ENCODE assay signal across 8 mouse cellular contexts in the genomic region with DNA sequence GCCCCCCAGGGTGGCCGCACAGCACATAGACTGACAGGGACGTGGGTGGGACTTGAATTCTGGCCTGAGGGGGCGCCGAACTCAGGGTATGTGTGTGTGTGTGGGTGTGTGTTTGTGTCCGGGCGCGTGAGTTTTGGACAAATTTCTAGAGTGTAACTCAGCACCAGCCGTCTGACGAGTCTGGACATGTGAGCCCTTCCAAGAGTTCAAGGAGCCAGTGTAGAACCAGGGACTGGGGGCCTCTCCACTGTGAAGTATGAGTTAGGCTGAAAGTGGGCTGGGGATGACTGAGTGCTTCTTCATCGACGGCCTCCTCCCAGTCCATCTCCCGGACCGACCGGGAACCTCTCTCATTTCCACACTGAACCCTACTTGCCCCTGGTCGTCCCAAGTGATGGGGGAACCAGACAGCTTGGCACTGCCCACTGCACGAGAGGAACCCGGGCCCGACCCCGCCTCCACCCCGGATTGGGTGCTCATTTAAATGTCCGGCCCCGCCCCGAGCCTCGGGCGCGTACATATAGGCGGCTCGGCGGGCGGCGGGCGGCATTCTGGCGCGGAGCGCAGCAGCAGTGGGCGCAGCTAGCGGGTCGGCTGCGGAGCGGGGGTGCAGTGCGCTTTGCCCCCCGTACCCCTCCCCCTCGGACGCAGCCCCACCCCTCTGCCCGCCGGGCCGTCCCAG. TPM values are rescaled to one million over a fixed set of nuclear protein-coding genes. Genes with fewer than 3 reads are reported as not detected.
DNase-seq lines count a peak whose midpoint lies in the region; ATAC-seq and TF ChIP-seq lines count a peak whose summit lies in the region.

A gene (plus strand): TSS at position 496 of the 682 bp plus-strand sequence.

- DNase-seq in Patski (ENCODE audit: low read depth, low spot score) = no peak
- DNase-seq in embryo, embryonic 10 days (ENCODE audit: low spot score) = peak; percentile 87
- DNase-seq in gastrocnemius, postnatal 14 days = peak; percentile 87
- peak; percentile 90 for DNase-seq in induced T-regulatory cell, adult 2 months (ENCODE audit: low read depth)
- DNase-seq in left cerebral cortex, adult 2 months (ENCODE audit: extremely low spot score in 1 of 2, low spot score in 2 of 2) = peak; percentile 63 to 79
- peak; percentile 56 for DNase-seq in right cerebral cortex, adult 18-20 months
- DNase-seq in urinary bladder, postnatal 10 days (ENCODE audit: low spot score) = peak; percentile 69

- intact Hi-C loops in gastrocnemius, postnatal 14 days (cut with DNase I; ENCODE audit: low total_unique reads) = no loop called here
- intact Hi-C loops in left cerebral cortex, adult 2 months (cut with DNase I) = no loop called here

- peak within 1 kb of the TSS; percentile 72 for H3K27ac ChIP-seq in left cerebral cortex, adult 2 months
- no peak within 1 kb of the TSS for H3K27ac ChIP-seq in macrophage

- H3K4me3 ChIP-seq in left cerebral cortex, adult 2 months = peak within 1 kb of the TSS; percentile 53
- H3K4me3 ChIP-seq in macrophage (ENCODE audit: inconsistent target) = no peak within 1 kb of the TSS; the same call in 1 of the 2 replicates

- in situ Hi-C loops in Patski (cut with MboI; ENCODE audit: low pct_unique_long_range_greater_than_20kb) = no loop called here

- peaks cover 11% of the 10 kb centered on the region; the same call in 1 of the 2 replicates for H3K36me3 ChIP-seq in macrophage (ENCODE audit: inconsistent target)

- no peak for TF ChIP-seq CTCF in Patski (IDR thresholded peaks at IDR 0.05)
- no peak for TF ChIP-seq CTCF in left cerebral cortex, adult 2 months (IDR thresholded peaks at IDR 0.05)

- no peaks in the 10 kb centered on the region for H3K27me3 ChIP-seq in Patski

- POLR2A ChIA-PET in Patski (lab: Charles Lee) = interaction anchor here (1.9 kb wide), 1 partner anchor 51 kb away, joined by 5 read pairs; a partner anchor contains a TSS

- CTCF ChIA-PET in Patski (lab: Charles Lee) = no interaction called here

- 17% methylated on average over 40 of the region's 47 CpGs for WGBS in macrophage (ENCODE audit: missing documents)

- H3K79me2 ChIP-seq in macrophage (ENCODE audit: inconsistent target) = peaks cover 6% of the 10 kb centered on the region; the same call in 1 of the 2 replicates

- peak; percentile 65 for ATAC-seq in Patski

RNA-seq across cellular contexts. Expression of the gene that starts here (rescaled TPM):
- polyA plus RNA-seq in Patski (2021) (115 TPM), macrophage (2018) (18.5 to 109 TPM (median 91.5 TPM) in 3 replicates)
- total RNA-seq in gastrocnemius, postnatal 14 days (2021) = 10 to 100 TPM in 1 of 2 experiments, 1 to 10 TPM in 1; 9.2 to 14.4 TPM
- 100 to 1,000 TPM in 1 of 2 experiments, 10 to 100 TPM in 1; 96.0 to 102 TPM for total RNA-seq in left cerebral cortex, adult 2 months (2021)
- total RNA-seq in macrophage (2018; cell fraction: chromatin; rRNA removed) = 100 to 1,000 TPM in 19 of 26 experiments, 10 to 100 TPM in 5, 1 to 10 TPM in 2; 3.3 to 636 (median 208) TPM
- total RNA-seq in macrophage (2018; cell fraction: cytosol; rRNA removed) = 1,000 to 10,000 TPM in 10 of 26 experiments, 100 to 1,000 TPM in 12, 10 to 100 TPM in 4; 32.9 to 2,330 (median 543) TPM
- total RNA-seq in macrophage (2018; cell fraction: nucleus; rRNA removed) = 1,000 to 10,000 TPM in 10 of 26 experiments, 100 to 1,000 TPM in 14, 10 to 100 TPM in 2; 13.0 to 1,557 (median 896) TPM

Comparison
In these comparisons a context has a peak if more than half of its experiments do, and no peak if none do; other contexts are left out.
1. RNA of the gene that starts here (total RNA-seq): 96.0 to 102 TPM in left cerebral cortex, adult 2 months; 9.2 to 14.4 TPM in gastrocnemius, postnatal 14 days; every median in the first group is over 4 times any median in the second.